Mouse (Mus musculus): Measurements from ENCODE around the gene Cplx2. TPM values are rescaled to one million over a fixed set of nuclear protein-coding genes. Genes with fewer than 3 reads are reported as not detected.

The Cplx2 gene
- polyA plus RNA-seq, 1 experiment from 2014 or later: 4.0 TPM

DNA sequence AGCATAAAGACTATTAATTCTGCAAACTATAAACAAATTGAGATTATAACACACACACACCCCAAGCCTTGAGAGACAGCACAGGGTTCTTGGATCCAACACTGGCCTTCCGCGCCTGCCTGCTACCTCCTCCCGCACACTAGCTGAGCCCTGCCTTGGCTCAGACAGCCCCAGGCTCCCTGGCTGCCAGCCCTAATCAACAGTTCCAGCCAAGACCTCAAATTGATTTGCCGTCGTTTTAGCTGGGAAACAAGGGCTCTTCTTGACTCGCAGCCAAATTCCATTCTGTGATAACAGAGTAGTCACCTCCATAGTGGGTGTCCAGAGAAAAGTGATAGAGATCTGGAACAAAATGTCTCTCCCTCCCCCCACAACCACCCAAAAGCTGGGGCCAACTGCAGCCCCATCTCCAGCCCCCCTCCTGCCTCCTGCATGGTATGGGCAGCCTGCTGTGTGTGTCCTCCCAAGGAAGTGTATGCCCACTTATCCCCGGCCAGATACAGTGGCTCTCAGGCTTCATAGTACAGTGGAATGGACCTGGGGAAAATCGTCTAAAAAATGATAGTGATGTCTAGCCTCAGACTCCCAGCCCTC, 18.9 kb downstream of the Cplx2 start:
- H3K4me3 ChIP-seq (replicated peaks; ENCODE audit: low read length): no peak overlapping the region
- no peak overlapping the region for H3K27ac ChIP-seq (ENCODE audit: low read length)
- H3K4me1 ChIP-seq (ENCODE audit: control insufficient read depth, insufficient read depth, low read length): 0 out of 2 replicates have a peak, but pooled peaks cover 4% of the 10 kb centered on the region
- no peaks in the 10 kb centered on the region for H3K9me3 ChIP-seq (replicated peaks; ENCODE audit: control insufficient read depth, low read length)
- H3K9ac ChIP-seq (ENCODE audit: low read length): no peak overlapping the region
- WGBS: 39% methylated on average over 8 of the region's 8 CpGs
- ATAC-seq (ENCODE audit: insufficient read depth, low FRiP score): peak; percentile 43
- H3K27me3 ChIP-seq (ENCODE audit: control insufficient read depth, insufficient read depth, low read length): no peaks in the 10 kb centered on the region
- H3K36me3 ChIP-seq (ENCODE audit: control insufficient read depth, insufficient read depth, low read length): no peaks in the 10 kb centered on the region
- H3K4me2 ChIP-seq (ENCODE audit: low read depth, low read length): no peak overlapping the region

DNA sequence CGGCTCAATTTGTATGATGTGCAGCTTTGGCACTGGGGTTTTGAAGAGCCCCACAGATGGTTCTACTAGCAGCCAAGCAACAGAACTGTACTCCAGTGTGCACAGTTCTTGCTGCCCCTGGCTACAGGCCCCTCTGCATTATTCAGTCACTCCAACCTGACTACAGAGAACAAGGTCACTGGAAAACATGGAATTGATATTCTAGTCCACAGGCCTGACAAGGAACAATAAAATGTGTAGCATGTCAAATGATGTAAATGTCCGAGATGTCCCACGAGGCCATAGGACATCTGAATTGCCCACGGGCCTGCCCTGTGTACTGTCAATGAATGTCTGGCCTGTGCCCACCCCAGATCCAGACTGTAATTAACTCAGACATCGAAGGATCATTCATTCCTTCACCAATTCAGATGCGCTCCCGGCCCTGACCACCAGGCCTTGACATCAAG, 19.4 kb downstream of the Cplx2 start:
- no peak overlapping the region for H3K4me2 ChIP-seq (ENCODE audit: low read depth, low read length)
- no peaks in the 10 kb centered on the region for H3K27me3 ChIP-seq (ENCODE audit: control insufficient read depth, insufficient read depth, low read length)
- H3K9me3 ChIP-seq (replicated peaks; ENCODE audit: control insufficient read depth, low read length): no peaks in the 10 kb centered on the region
- 84% methylated on average over 7 of the region's 7 CpGs for WGBS
- no peak overlapping the region for H3K4me3 ChIP-seq (replicated peaks; ENCODE audit: low read length)
- no peak for ATAC-seq (ENCODE audit: insufficient read depth, low FRiP score)
- H3K9ac ChIP-seq (ENCODE audit: low read length): no peak overlapping the region
- H3K4me1 ChIP-seq (ENCODE audit: control insufficient read depth, insufficient read depth, low read length): 0 out of 2 replicates have a peak, but pooled peaks cover 4% of the 10 kb centered on the region
- no peak overlapping the region for H3K27ac ChIP-seq (ENCODE audit: low read length)
- no peaks in the 10 kb centered on the region for H3K36me3 ChIP-seq (ENCODE audit: control insufficient read depth, insufficient read depth, low read length)

GRCm38 (mm10) chr13:54391313-54391712, 20.2 kb downstream of the Cplx2 start:
- no peak overlapping the region for H3K27ac ChIP-seq (ENCODE audit: low read length)
- H3K36me3 ChIP-seq (ENCODE audit: control insufficient read depth, insufficient read depth, low read length): no peaks in the 10 kb centered on the region
- H3K4me2 ChIP-seq (ENCODE audit: low read depth, low read length): no peak overlapping the region
- 95% methylated on average over 4 of the region's 4 CpGs for WGBS
- ATAC-seq (ENCODE audit: insufficient read depth, low FRiP score): no peak
- 0 out of 2 replicates have a peak, but pooled peaks cover 4% of the 10 kb centered on the region for H3K4me1 ChIP-seq (ENCODE audit: control insufficient read depth, insufficient read depth, low read length)
- H3K27me3 ChIP-seq (ENCODE audit: control insufficient read depth, insufficient read depth, low read length): no peaks in the 10 kb centered on the region
- no peaks in the 10 kb centered on the region for H3K9me3 ChIP-seq (replicated peaks; ENCODE audit: control insufficient read depth, low read length)
- H3K9ac ChIP-seq (ENCODE audit: low read length): no peak overlapping the region
- no peak overlapping the region for H3K4me3 ChIP-seq (replicated peaks; ENCODE audit: low read length)

DNA sequence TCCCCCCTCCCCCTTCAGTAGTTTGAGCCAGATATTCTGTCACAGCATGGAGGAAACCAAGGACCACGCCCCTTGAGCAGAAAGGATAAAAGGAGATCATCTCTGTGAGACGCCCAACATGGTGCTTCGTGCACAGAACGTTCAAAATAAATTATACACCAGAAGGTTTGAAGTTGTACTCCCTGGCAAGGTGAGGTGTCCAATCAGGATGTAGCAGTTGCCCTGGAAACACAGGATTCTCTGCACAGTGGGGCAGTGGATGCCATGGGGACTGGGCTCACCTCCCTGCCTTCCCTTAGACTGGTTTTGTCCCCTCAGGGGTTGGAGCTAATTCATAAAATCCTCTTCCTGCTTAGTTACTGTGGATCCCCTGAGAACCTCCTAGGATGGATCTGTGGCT, 25.9 kb downstream of the Cplx2 start:
- WGBS: 62% methylated on average over 4 of the region's 4 CpGs

DNA sequence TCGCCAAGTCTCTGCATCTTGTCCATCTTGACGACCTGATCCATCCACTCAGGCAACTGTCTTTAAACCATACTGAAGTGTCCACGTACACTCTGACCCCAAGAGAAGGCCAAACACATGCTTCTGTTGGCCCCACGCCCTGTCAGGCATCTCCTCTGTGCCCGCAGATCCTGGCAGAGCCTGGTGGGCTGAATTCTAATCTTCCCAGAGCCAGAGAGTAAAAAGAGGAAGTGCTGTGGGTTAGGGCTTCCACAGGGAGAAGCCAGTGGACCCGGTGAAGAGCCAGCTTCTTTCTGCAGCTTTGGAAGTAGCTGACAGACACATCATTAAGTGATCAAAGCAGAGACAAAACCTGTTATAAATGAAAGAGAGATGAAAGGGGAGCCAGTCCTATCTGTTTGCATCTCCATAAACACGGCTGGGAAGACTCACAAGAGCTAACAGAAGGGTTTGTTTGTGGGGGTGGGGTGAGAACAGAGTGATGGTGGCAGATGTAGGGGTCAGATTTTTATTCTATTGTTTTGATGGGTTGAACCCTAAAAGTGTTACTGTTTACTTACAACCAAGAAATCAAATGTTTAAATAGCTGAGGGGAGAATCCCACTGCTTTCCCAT, 29.5 kb downstream of the Cplx2 start:
- Histone ChIP-seq H3K4me2 (ENCODE audit: low read depth, low read length) (no peak overlapping the region), H3K4me1 (ENCODE audit: control insufficient read depth, insufficient read depth, low read length) (peaks cover 10% of the 10 kb centered on the region; the same call in 1 of the 2 replicates), H3K27ac (ENCODE audit: low read length) (no peak overlapping the region), H3K27me3 (ENCODE audit: control insufficient read depth, insufficient read depth, low read length) (no peaks in the 10 kb centered on the region), H3K36me3 (ENCODE audit: control insufficient read depth, insufficient read depth, low read length) (no peaks in the 10 kb centered on the region), H3K9me3 (replicated peaks; ENCODE audit: control insufficient read depth, low read length) (no peaks in the 10 kb centered on the region; the same call in 1 of the 2 replicates), H3K4me3 (replicated peaks; ENCODE audit: low read length) (no peak overlapping the region), H3K9ac (ENCODE audit: low read length) (no peak overlapping the region)
- WGBS: 52% methylated on average over 7 of the region's 7 CpGs
- ATAC-seq (ENCODE audit: insufficient read depth, low FRiP score): no peak

More for the DNA sequence above, 25.9 kb downstream of the Cplx2 start:
- H3K27me3 ChIP-seq (ENCODE audit: control insufficient read depth, insufficient read depth, low read length): no peaks in the 10 kb centered on the region
- no peak overlapping the region for H3K4me3 ChIP-seq (replicated peaks; ENCODE audit: low read length)
- no peak overlapping the region for H3K4me2 ChIP-seq (ENCODE audit: low read depth, low read length)
- H3K36me3 ChIP-seq (ENCODE audit: control insufficient read depth, insufficient read depth, low read length): no peaks in the 10 kb centered on the region
- no peak for ATAC-seq (ENCODE audit: insufficient read depth, low FRiP score)
- H3K4me1 ChIP-seq (ENCODE audit: control insufficient read depth, insufficient read depth, low read length): no peaks in the 10 kb centered on the region
- no peak overlapping the region for H3K9ac ChIP-seq (ENCODE audit: low read length)
- H3K9me3 ChIP-seq (replicated peaks; ENCODE audit: control insufficient read depth, low read length): no peaks in the 10 kb centered on the region
- no peak overlapping the region for H3K27ac ChIP-seq (ENCODE audit: low read length)

GRCm38 (mm10) chr13:54401180-54401569, 30.0 kb downstream of the Cplx2 start:
- no peak overlapping the region for H3K4me2 ChIP-seq (ENCODE audit: low read depth, low read length)
- H3K9ac ChIP-seq (ENCODE audit: low read length): no peak overlapping the region
- no peaks in the 10 kb centered on the region for H3K27me3 ChIP-seq (ENCODE audit: control insufficient read depth, insufficient read depth, low read length)
- 55% methylated on average over 5 of the region's 5 CpGs for WGBS
- H3K4me3 ChIP-seq (replicated peaks; ENCODE audit: low read length): no peak overlapping the region
- H3K9me3 ChIP-seq (replicated peaks; ENCODE audit: control insufficient read depth, low read length): no peaks in the 10 kb centered on the region; the same call in 1 of the 2 replicates
- H3K27ac ChIP-seq (ENCODE audit: low read length): no peak overlapping the region
- no peaks in the 10 kb centered on the region for H3K36me3 ChIP-seq (ENCODE audit: control insufficient read depth, insufficient read depth, low read length)
- peaks cover 10% of the 10 kb centered on the region; the same call in 1 of the 2 replicates for H3K4me1 ChIP-seq (ENCODE audit: control insufficient read depth, insufficient read depth, low read length)
- ATAC-seq (ENCODE audit: insufficient read depth, low FRiP score): no peak

GRCm38 (mm10) chr13:54402346-54402745, 31.2 kb downstream of the Cplx2 start:
- Histone ChIP-seq H3K27ac (ENCODE audit: low read length) (no peak overlapping the region), H3K9ac (ENCODE audit: low read length) (no peak overlapping the region), H3K4me3 (replicated peaks; ENCODE audit: low read length) (no peak overlapping the region), H3K4me2 (ENCODE audit: low read depth, low read length) (no peak overlapping the region), H3K4me1 (ENCODE audit: control insufficient read depth, insufficient read depth, low read length) (peaks cover 10% of the 10 kb centered on the region; the same call in 1 of the 2 replicates), H3K27me3 (ENCODE audit: control insufficient read depth, insufficient read depth, low read length) (no peaks in the 10 kb centered on the region), H3K36me3 (ENCODE audit: control insufficient read depth, insufficient read depth, low read length) (no peaks in the 10 kb centered on the region), H3K9me3 (replicated peaks; ENCODE audit: control insufficient read depth, low read length) (no peaks in the 10 kb centered on the region; the same call in 1 of the 2 replicates)
- 70% methylated on average over 4 of the region's 4 CpGs for WGBS
- no peak for ATAC-seq (ENCODE audit: insufficient read depth, low FRiP score)

DNA sequence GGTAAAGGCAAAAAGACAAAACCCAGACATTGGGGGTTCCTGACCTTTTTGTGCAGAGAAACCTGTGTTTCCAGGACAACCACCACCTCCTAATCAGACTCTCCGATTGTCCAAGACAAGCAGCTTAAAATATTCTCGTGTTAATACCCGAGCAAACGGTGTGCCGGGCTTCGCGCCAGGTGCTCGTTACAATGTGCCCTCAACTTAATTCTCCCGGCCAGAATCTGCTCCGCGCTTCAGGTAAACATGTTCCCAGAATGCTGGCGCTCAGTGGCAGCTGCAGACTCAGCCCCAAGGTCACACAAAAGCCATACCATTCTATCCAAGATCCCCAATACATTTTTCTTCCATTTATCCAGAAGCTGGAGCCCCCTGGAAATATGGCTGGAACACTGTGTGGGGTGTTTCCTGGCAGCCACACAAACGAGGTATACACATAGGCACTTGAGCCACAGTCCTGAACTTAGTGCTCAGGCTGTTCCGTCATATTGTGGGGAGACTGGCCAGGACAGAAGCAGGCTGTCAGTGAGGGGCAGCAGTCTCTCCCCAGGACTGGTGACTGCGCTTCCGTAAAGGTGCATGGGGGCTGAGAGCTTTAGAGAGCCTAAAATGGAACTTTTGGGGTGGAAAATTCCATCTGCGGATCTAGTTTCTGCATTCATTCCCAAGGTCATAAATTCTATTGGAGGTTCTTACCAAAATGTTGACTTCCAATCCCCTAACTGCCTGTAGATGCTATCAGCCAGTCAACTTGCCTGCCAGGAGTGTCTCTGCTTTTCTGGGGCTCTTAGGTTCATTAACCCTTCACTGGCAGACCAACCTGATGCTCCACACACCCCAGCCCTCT, 32.3 kb downstream of the Cplx2 start:
- Histone ChIP-seq H3K4me2 (ENCODE audit: low read depth, low read length) (no peak overlapping the region), H3K4me3 (replicated peaks; ENCODE audit: low read length) (no peak overlapping the region), H3K36me3 (ENCODE audit: control insufficient read depth, insufficient read depth, low read length) (no peaks in the 10 kb centered on the region), H3K9ac (ENCODE audit: low read length) (peak overlapping the region; percentile 4; the same call in 1 of the 2 replicates), H3K27me3 (ENCODE audit: control insufficient read depth, insufficient read depth, low read length) (no peaks in the 10 kb centered on the region), H3K27ac (ENCODE audit: low read length) (peak overlapping the region; percentile 57), H3K4me1 (ENCODE audit: control insufficient read depth, insufficient read depth, low read length) (peaks cover 10% of the 10 kb centered on the region; the same call in 1 of the 2 replicates), H3K9me3 (replicated peaks; ENCODE audit: control insufficient read depth, low read length) (no peaks in the 10 kb centered on the region; the same call in 1 of the 2 replicates)
- peak; percentile 71; the same call in 1 of the 2 replicates for ATAC-seq (ENCODE audit: insufficient read depth, low FRiP score)
- WGBS: 34% methylated on average over 17 of the region's 17 CpGs

All from stomach, embryonic 16.5 days (tissue).